Mouse (Mus musculus) adrenal gland, postnatal 25 days (tissue): ENCODE measurements at regions not wholly inside any gene's neighbourhood (a gene's known extent, or its start where the extent isn't known, plus 50 kb on each side); places are given as distances from the start of the nearest gene placed in this dataset.

Experiments used
- DNase-seq: peaks from one replicate; pipeline ENCODE4 v3.0.0; 2021; ENCODE audit warnings: mixed read lengths

GRCm38 (mm10) chr7:90059629-90060301 lies 70.2 kb upstream of the Picalm start:
- no peak for DNase-seq

GRCm38 (mm10) chr7:90060343-90061175 lies 69.5 kb upstream of the Picalm start:
- no peak for DNase-seq

GRCm38 (mm10) chr7:90061701-90062100 lies 68.3 kb upstream of the Picalm start:
- no peak for DNase-seq

DNA sequence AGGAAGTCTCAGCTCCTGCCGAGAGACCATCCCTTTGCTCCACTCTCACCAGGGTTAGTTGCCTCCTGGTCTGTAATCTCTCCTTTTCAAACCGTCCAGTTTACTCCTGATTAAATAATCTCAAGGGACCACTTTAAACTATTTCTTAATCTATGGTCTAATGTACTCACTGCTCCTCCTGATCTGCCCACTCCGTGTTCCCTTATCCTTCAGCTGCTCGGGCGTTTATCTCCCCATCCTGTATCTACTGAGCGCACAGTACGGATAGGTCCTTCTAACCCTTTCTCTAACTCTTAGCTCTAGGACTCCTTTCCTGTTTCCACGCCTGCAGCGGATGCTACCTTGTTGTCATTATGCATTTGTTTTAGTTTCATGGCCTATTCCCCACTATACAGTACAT lies 67.1 kb upstream of the Picalm start:
- no peak for DNase-seq

DNA sequence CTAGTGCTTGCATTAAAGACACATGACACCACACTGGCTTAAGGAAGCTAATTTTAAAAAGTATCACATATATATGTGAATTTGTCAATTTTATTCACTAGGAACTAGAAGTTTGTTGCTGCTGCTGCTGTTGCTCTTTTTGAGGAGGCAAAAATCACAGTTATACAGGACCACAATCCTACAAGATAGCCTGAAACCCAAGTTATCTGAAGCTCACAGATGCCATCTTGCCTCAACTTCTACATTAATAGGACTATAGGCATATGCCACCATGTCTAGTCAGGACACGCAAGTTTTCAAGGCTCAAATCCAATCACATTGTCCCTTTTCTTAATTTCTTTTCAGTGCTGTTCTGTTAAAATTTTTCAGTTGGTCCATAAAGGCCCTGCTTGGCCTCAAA lies 65.8 kb upstream of the Picalm start:
- DNase-seq: no peak

DNA sequence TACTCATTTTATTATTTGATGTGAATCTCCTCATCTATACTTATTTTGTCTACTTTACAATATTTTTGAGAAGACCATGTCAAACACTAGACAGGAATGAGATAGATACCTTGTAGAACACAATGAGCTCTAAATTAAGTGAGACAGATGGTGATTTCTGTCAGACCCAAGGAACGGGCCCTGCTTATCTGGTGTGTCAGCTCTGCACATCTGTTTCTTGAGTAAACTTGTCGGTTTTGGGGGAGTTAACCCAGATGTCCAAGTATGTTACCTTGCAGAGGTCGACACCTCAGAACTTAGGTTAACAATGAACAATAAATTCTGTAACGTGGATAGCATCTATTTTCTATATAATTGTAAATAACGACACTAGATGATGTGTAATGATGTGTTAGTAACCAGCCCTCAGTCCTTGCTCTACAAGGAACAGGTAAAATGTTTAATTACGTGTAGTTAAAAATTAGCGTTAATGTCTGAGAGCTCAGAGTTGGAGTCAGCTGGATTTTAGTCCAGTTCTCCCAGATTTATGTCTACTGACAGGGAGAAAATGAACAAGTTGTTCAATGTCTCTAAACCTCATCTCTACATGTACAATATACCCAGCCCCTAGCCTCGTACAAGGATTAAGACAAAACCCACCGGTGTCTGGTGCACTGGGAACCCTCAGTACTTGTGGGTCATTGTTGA lies 64.6 kb upstream of the Picalm start:
- no peak for DNase-seq

DNA sequence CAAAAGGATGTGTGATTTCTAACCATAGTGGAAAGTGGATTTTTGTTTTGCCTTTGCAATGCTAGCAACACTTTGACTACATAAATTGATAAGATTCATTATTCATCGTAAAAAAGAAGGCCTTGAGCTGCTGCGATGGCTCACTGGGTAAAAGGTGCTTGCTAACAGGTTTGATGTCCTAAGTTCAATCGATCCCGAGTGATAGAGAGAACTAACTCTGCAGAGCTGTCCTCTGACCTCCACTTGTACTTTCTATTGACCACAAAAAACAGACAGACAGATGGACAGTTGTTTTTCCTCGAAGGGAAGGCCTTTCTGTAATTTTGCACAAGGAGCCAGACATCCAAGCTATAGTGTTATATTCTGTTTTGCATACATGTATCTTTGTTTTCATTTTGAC lies 63.7 kb upstream of the Picalm start:
- DNase-seq: no peak

DNA sequence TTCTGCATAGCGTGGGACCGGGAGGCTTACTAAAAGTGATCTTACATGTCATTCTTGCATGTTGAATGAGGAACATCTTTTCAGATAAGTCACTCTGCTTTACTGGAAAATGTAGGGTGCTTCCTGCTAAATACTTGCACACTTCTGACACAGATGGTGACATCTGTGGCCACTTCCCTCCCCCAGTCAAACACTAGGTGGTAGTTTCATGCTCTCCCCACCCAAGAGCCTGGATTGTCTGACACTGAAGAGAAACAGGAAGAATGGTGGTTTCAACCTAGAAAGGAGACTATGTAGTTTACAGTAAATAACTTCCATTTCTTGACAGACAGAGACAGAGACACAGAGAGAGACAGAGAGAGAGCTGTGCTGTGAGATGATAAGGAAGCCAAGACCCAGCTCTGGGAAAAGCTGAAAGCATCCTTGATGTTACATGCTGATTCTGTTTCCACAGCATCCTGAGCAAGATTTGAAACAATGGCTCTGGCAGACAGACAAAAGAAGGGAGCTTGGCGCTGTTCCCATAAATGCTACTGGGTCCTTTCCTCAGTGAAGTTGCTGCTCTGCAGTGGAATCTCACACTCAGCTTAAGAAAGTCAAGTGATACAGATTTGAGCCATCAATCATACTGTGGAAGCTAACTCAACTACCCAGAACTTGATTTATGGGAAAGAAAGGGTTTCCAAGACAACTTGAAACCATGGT lies 61.9 kb upstream of the Picalm start:
- DNase-seq: no peak

DNA sequence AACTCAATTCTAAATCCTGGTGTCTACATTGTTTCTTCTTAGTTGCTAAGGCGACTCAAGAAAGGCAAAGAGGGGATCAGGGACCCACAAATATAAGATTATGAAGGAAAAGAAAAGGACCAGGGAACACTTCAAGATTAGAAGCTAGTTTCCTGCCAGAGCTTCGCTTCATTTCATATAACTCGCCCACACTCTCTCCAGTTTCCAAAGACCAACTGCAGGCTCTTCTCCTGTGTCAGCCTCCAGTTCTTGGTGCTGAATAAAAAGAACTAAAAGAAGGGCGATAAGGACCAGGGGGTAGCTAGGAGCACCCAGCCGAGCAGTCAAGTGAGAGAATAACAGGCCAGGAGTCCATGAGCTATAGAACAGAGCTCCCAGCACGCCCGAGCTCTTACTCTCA lies 59.7 kb upstream of the Picalm start:
- no peak for DNase-seq

DNA sequence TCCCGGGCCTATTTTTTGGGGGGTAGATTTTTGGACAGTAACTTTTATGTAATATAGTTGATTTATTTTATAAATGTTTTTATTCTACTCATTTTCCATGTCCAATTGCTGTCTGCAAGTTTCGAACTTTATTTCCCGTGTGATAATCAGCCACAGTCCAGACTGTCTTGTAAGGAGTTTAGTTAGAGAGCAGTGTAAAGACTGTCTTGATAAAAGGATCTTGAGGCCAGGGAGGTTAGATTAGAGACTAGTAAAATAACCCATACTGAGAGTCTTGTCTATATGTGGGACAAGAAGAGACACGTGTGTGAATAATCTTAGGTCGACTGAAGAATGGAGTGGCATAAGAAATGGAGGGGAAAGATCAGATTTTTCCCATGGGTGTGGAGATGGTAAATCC lies 56.1 kb upstream of the Picalm start:
- DNase-seq: no peak

DNA sequence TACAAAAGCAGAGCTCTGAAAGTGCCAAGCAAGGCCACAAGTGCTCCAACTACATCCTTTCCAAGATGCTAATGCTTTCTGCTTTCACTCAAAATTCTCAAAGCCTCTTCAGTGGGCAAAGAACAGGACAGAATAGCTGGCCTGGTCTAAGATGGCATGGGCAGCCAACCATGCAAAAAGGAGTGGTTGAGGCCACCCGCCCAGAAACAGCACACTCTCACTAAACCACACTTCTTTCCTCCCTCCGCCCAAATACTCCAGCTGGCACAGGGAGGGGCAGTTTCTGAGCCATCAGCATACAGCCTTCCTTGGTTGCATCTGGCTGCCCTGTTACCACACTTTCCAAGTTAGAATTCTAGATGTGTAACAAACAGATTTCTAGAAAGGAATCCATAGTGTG lies 55.4 kb upstream of the Picalm start:
- no peak for DNase-seq

GRCm38 (mm10) chr7:90077565-90077964 lies 52.4 kb upstream of the Picalm start:
- no peak for DNase-seq

- DNase-seq: no peak
Observed at GRCm38 (mm10) chr7:90080083-90080772, 49.8 kb upstream of the Picalm start.
